Mouse (Mus musculus) heart, embryonic 14.5 days (tissue): Measurements from ENCODE around the gene Cacnb1. TPM values are rescaled to one million over a fixed set of nuclear protein-coding genes. Genes with fewer than 3 reads are reported as not detected.
A peak's percentile ranks its signal among the peaks of the same experiment; 100 is the strongest.

ENCODE experiments used
- ATAC-seq: fragments of 200-750 bp; cut with Nextera tagmentation; 2 replicates; pipeline ENCODE4 v1.8.0; 2017; ENCODE audit warnings: low read depth, moderate TSS enrichment; ENCODE audit not compliant: insufficient number of reproducible peaks, insufficient read depth, low FRiP score
- H3K27ac ChIP-seq, 2 experiments: fragments of 200-500 bp in 1 of 2; fragments of 300-500 bp in 1 of 2; sonication (generic) in 1 of 2; replicated peaks in 1 of 2; 2 replicates each; pipeline ENCODE4 v1.5.1; 2012 to 2014; ENCODE audit warnings: low read depth in 2 of 2, low read length in 2 of 2, control low read depth in 1 of 2, mild to moderate bottlenecking in 1 of 2, mixed read lengths in 1 of 2; ENCODE audit not compliant: control insufficient read depth in 1 of 2, insufficient read depth in 1 of 2
- H3K27me3 ChIP-seq: fragments of 300-500 bp; sonication (generic); 2 replicates; pipeline ENCODE4 v1.6.1; 2014; ENCODE audit warnings: mild to moderate bottlenecking, low read length, control low read depth; ENCODE audit not compliant: control insufficient read depth, insufficient read depth
- H3K36me3 ChIP-seq: fragments of 300-500 bp; sonication (generic); 2 replicates; pipeline ENCODE4 v1.6.1; 2014; ENCODE audit warnings: mild to moderate bottlenecking, control low read depth, low read length, mixed read lengths; ENCODE audit not compliant: control insufficient read depth, insufficient read depth
- H3K4me1 ChIP-seq, 2 experiments: fragments of 200-500 bp in 1 of 2; fragments of 300-500 bp in 1 of 2; sonication (generic) in 1 of 2; 2 replicates each; pipeline ENCODE4 v1.6.1; 2012 to 2014; ENCODE audit warnings: low read length in 2 of 2, control low read depth in 1 of 2, mixed read lengths in 1 of 2; ENCODE audit not compliant: control insufficient read depth in 2 of 2, insufficient read depth in 2 of 2
- H3K4me2 ChIP-seq: fragments of 300-500 bp; sonication (generic); 2 replicates; pipeline ENCODE4 v1.6.1; 2014; ENCODE audit warnings: mild to moderate bottlenecking, low read length
- H3K4me3 ChIP-seq, 2 experiments: fragments of 200-500 bp in 1 of 2; fragments of 300-500 bp in 1 of 2; sonication (generic) in 1 of 2; 2 replicates each; pipeline ENCODE4 v1.5.1; 2012 to 2014; ENCODE audit warnings: low read length in 2 of 2, mild to moderate bottlenecking in 2 of 2, control low read depth in 1 of 2, low read depth in 1 of 2, moderate library complexity in 1 of 2; ENCODE audit not compliant: control insufficient read depth in 1 of 2, insufficient read depth in 1 of 2
- H3K9ac ChIP-seq: fragments of 300-500 bp; sonication (generic); 2 replicates; pipeline ENCODE4 v1.6.1; 2014; ENCODE audit warnings: mild to moderate bottlenecking, low read length
- H3K9me3 ChIP-seq: fragments of 300-500 bp; sonication (generic); 2 replicates; pipeline ENCODE4 v1.6.1; 2016; ENCODE audit warnings: low read length, control low read depth; ENCODE audit not compliant: control insufficient read depth
- WGBS: fragments of 180-500 bp; shearing (Covaris S2); extraction: QIAGEN DNeasy Blood & Tissue Kit; methylation state at CpG from one replicate; pipeline ENCODE4 v1.1.7; 2014; 5-methylcytosine and 5-hydroxymethylcytosine counted together
- polyA plus RNA-seq: library from polyadenylated mRNA; unstranded; fragments of >200 nt; fragmentation: Nextera tagmentation; extraction: Ambion mirVana; gene quantifications from 2 replicates; pipeline ENCODE4 v1.2.1, GENCODE M21; 2014

The Cacnb1 gene
- polyA plus RNA-seq, 1 experiment from 2014 or later: 7.1 TPM

- H3K9ac ChIP-seq: peak overlapping the region; percentile 97
- WGBS: under 1% methylated on average over 18 of the region's 18 CpGs
- H3K27me3 ChIP-seq: no peaks in the 10 kb centered on the region
- peak overlapping the region; percentile 86 to 95 for H3K4me3 ChIP-seq
- no peak for ATAC-seq
- peak overlapping the region; percentile 96 for H3K4me2 ChIP-seq
- H3K27ac ChIP-seq: peak overlapping the region; percentile 85 to 91
- H3K36me3 ChIP-seq: peaks cover 35% of the 10 kb centered on the region
- no peaks in the 10 kb centered on the region for H3K9me3 ChIP-seq
- H3K4me1 ChIP-seq: peaks cover 7 to 8% of the 10 kb centered on the region in 2 experiments
These were observed 4.5 kb upstream of the Cacnb1 start for GRCm38 (mm10) chr11:98027297-98027688.

GRCm38 (mm10) chr11:98026570-98027296, 3.9 kb upstream of the Cacnb1 start, which contains the start of gene Rpl19:
Gene Rpl19, plus strand, starts transcription at chr11:98026710.
- ATAC-seq: peak; percentile 74
- Histone ChIP-seq H3K4me3 (peak within 1 kb of the TSS; percentile 86 to 95), H3K9me3 (no peaks in the 10 kb centered on the region), H3K27me3 (no peaks in the 10 kb centered on the region), H3K9ac (peak within 1 kb of the TSS; percentile 97), H3K4me2 (peak within 1 kb of the TSS; percentile 96), H3K4me1 (peaks cover 6 to 8% of the 10 kb centered on the region in 2 experiments), H3K27ac (peak within 1 kb of the TSS; percentile 85 to 91), H3K36me3 (peaks cover 35% of the 10 kb centered on the region)
- under 1% methylated on average over 68 of the region's 69 CpGs for WGBS

DNA sequence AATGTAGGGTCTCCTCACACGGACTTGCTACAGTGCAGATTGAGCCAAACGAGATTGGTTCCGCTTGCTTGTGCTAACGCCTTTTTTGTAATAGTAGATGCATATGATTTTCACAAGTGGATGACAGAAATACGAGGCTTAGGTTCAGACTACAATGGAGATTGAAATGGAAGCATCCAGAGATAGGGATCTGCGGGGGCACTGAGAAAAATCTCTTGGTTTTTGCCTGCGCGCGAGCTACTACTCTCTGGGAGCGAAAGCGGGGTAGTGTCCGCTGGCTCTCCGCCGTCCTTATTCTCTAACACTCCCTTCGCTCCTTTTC, 3.4 kb upstream of the Cacnb1 start:
- peak overlapping the region; percentile 97 for H3K9ac ChIP-seq
- H3K4me2 ChIP-seq: peak overlapping the region; percentile 96
- ATAC-seq: no peak
- peaks cover 33% of the 10 kb centered on the region for H3K36me3 ChIP-seq
- H3K4me3 ChIP-seq: peak overlapping the region; percentile 86 to 95
- peaks cover 11 to 13% of the 10 kb centered on the region in 2 experiments for H3K4me1 ChIP-seq
- H3K9me3 ChIP-seq: no peaks in the 10 kb centered on the region
- H3K27ac ChIP-seq: peak overlapping the region; percentile 85 to 91
- no peaks in the 10 kb centered on the region for H3K27me3 ChIP-seq
- WGBS: 8% methylated on average over 15 of the region's 15 CpGs

- no peak overlapping the region for H3K4me3 ChIP-seq
- H3K4me1 ChIP-seq: peaks cover 13 to 20% of the 10 kb centered on the region in 2 experiments
- H3K27ac ChIP-seq: no peak overlapping the region
- no peak for ATAC-seq
- WGBS: 87% methylated on average over 3 of the region's 3 CpGs
- no peak overlapping the region for H3K9ac ChIP-seq
- H3K36me3 ChIP-seq: peaks cover 16% of the 10 kb centered on the region
- no peaks in the 10 kb centered on the region for H3K9me3 ChIP-seq
- H3K27me3 ChIP-seq: no peaks in the 10 kb centered on the region
- H3K4me2 ChIP-seq: no peak overlapping the region
These were observed 1.7 kb upstream of the Cacnb1 start for GRCm38 (mm10) chr11:98024516-98024915.

DNA sequence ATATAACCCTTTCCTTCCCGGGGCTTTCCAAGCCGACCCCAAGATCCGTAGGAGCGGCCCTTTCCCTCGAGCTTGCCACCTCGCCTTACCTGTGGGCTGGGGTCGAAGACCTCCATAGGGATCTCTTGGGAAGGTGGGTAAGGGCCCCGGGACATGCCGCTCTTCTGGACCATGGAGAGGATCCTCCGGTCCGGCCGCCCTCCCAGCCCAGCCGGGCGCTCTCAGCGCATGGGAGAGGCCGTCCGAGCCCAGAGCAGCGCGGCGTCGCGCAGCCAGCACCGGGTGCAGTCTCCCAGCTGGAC, 630 bp downstream of the Cacnb1 start:
- ATAC-seq: peak; percentile 22
- no peaks in the 10 kb centered on the region for H3K27me3 ChIP-seq
- no peaks in the 10 kb centered on the region for H3K36me3 ChIP-seq
- peak overlapping the region; percentile 77 to 79 for H3K4me3 ChIP-seq
- H3K4me1 ChIP-seq: peaks cover 13 to 20% of the 10 kb centered on the region in 2 experiments
- no peaks in the 10 kb centered on the region for H3K9me3 ChIP-seq
- H3K9ac ChIP-seq: peak overlapping the region; percentile 86
- peak overlapping the region; percentile 100 for H3K4me2 ChIP-seq
- WGBS: under 1% methylated on average over 23 of the region's 23 CpGs
- peak overlapping the region in 1 of 2 experiments; percentile 77; a peak in 2 of 4 replicates for H3K27ac ChIP-seq

GRCm38 (mm10) chr11:98021565-98022252, 1.1 kb downstream of the Cacnb1 start:
- 4% methylated on average over 34 of the region's 34 CpGs for WGBS
- Histone ChIP-seq H3K4me3 (peak overlapping the region; percentile 77 to 79), H3K36me3 (no peaks in the 10 kb centered on the region), H3K27me3 (no peaks in the 10 kb centered on the region), H3K4me1 (peaks cover 13 to 20% of the 10 kb centered on the region in 2 experiments), H3K9ac (peak overlapping the region; percentile 86), H3K9me3 (no peaks in the 10 kb centered on the region), H3K27ac (peak overlapping the region in 1 of 2 experiments; percentile 77; a peak in 1 of 4 replicates), H3K4me2 (peak overlapping the region; percentile 100)
- ATAC-seq: 0 out of 2 replicates have a peak, but pooled peaks have one; percentile 13

- peaks cover 12 to 20% of the 10 kb centered on the region in 2 experiments for H3K4me1 ChIP-seq
- ATAC-seq: no peak
- WGBS: 56% methylated on average over 2 of the region's 2 CpGs
- peak overlapping the region; percentile 100 for H3K4me2 ChIP-seq
- H3K4me3 ChIP-seq: peak overlapping the region; percentile 77 to 79; a peak in 3 of 4 replicates
- H3K27ac ChIP-seq: no peak overlapping the region
- H3K9me3 ChIP-seq: no peaks in the 10 kb centered on the region
- peaks cover 3% of the 10 kb centered on the region; the same call in 1 of the 2 replicates for H3K36me3 ChIP-seq
- H3K27me3 ChIP-seq: no peaks in the 10 kb centered on the region
- no peak overlapping the region for H3K9ac ChIP-seq
These were observed 1.7 kb downstream of the Cacnb1 start for GRCm38 (mm10) chr11:98021118-98021517.
